Mouse (Mus musculus): ENCODE results near the gene Gm44579. TPM values are rescaled to one million over a fixed set of nuclear protein-coding genes. Genes with fewer than 3 reads are reported as not detected.
A peak's percentile ranks its signal among the peaks of the same experiment; 100 is the strongest.

Gm44579 gene
- polyA plus RNA-seq, 1 experiment from 2014 or later = not detected

DNA sequence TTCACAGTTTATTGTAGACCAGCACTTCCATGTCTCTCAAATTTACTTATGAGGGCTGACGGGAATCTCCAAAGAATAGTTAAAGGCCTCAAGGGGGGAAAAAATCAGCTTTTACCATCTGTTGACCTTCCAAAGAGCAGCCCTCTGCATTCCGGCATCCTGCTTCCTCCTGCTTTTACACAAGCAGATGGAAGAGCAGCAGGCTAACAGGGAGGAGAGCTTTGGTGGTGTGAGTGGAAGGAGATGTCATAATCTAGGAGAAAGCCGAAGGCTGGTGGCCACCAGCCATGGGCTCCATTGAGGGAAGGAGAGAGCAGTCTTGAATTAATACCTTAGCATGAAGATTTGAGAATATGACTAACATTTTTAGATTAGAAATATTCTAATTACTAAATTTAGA is 72.4 kb downstream of the Gm44579 start:
- H3K27ac ChIP-seq (replicated peaks) = no peak overlapping the region
- H3K4me2 ChIP-seq (replicated peaks) = no peak overlapping the region
- peaks cover 14% of the 10 kb centered on the region for H3K4me1 ChIP-seq
- 82% methylated on average over 3 of the region's 3 CpGs for WGBS
- no peak overlapping the region for H3K9ac ChIP-seq (replicated peaks)
- H3K9me3 ChIP-seq = no peaks in the 10 kb centered on the region
- no peak overlapping the region for H3K4me3 ChIP-seq
- ATAC-seq (replicated peaks) = no peak
- H3K27me3 ChIP-seq = no peaks in the 10 kb centered on the region
- no peaks in the 10 kb centered on the region for H3K36me3 ChIP-seq

DNA sequence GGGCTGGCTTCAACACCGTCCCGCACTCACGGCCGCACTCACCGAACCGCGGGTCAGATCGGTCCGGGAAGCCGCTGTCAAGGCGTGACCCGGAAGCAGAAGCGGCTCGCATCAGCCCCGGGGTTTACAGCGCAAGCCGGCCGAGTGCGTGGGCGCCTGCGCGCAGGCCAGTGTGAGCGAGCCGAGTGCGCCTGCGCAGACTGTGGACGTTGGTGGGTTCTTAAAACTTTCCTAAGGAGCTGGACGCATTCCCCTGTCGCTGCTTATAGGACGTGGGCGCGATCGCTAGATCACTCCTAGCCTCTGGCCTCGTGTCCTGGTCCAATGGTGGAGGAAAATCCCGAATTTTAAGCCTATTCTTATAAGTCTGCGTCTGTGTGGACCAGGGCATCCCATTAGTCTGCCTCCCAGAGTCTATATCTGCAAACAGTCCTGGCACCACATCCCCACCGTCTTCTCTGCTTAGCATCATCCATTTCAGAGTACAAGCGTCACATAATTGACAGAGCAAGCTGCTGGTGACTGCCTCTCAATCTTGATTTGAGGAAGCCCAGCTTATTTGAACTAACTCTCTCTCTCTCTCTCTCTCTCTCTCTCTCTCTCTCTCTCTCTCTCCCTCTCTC is 75.1 kb downstream of the Gm44579 start:
- under 1% methylated on average over 38 of the region's 38 CpGs for WGBS
- H3K4me3 ChIP-seq = peak overlapping the region; percentile 91
- peak overlapping the region; percentile 95 for H3K4me2 ChIP-seq (replicated peaks)
- peak overlapping the region; percentile 61; the same call in 1 of the 2 replicates for H3K27ac ChIP-seq (replicated peaks)
- peaks cover 14% of the 10 kb centered on the region for H3K4me1 ChIP-seq
- peak overlapping the region; percentile 90 for H3K9ac ChIP-seq (replicated peaks)
- H3K36me3 ChIP-seq = peaks cover 11% of the 10 kb centered on the region
- H3K27me3 ChIP-seq = no peaks in the 10 kb centered on the region
- peak; percentile 98 for ATAC-seq (replicated peaks)
- no peaks in the 10 kb centered on the region for H3K9me3 ChIP-seq

DNA sequence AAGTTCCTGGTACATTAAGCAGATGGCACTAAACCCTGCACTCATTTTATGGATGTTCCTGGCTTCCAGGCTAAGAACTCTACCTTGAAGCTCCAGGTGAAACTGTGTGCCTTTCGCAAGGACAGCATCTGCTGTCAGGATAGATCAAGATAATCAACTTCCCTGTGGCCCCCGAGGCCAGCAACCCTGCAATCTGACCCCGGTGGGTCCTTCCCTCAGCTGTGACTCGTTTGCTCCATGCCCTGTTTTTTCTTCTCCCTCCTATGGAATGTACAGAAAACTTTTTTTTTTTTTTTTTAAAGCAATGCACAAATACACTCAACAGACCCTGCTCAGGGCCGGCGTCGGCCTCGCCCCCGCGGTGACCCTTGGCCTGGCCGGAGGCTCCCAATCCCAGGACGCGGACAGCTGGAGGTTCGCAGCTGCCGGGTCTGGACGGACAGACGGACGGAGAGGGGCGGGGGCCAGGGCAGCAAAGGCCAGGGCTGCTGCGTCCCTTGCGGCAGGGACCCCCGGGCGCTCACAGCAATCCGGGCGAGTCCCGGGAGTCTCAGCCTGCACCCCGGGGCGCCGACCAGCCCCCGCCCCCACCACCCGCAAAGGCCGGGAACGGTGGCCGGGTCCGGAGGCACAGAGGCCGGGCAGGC is 75.8 kb downstream of the Gm44579 start:
- peak overlapping the region; percentile 61; the same call in 1 of the 2 replicates for H3K27ac ChIP-seq (replicated peaks)

GRCm38 (mm10) chr15:98142515-98142914 is 78.3 kb downstream of the Gm44579 start:
- no peak overlapping the region for H3K4me2 ChIP-seq (replicated peaks)
- 84% methylated on average over 10 of the region's 10 CpGs for WGBS
- H3K9me3 ChIP-seq = no peaks in the 10 kb centered on the region
- no peak overlapping the region for H3K4me3 ChIP-seq
- no peak overlapping the region for H3K9ac ChIP-seq (replicated peaks)
- H3K27ac ChIP-seq (replicated peaks) = no peak overlapping the region
- H3K4me1 ChIP-seq = peaks cover 14% of the 10 kb centered on the region
- no peak for ATAC-seq (replicated peaks)
- no peaks in the 10 kb centered on the region for H3K27me3 ChIP-seq
- H3K36me3 ChIP-seq = peaks cover 37% of the 10 kb centered on the region

More for the DNA sequence above, 75.8 kb downstream of the Gm44579 start:
- H3K4me1 ChIP-seq = peaks cover 14% of the 10 kb centered on the region
- peak overlapping the region; percentile 91 for H3K4me3 ChIP-seq
- no peaks in the 10 kb centered on the region for H3K27me3 ChIP-seq
- H3K36me3 ChIP-seq = peaks cover 18% of the 10 kb centered on the region
- ATAC-seq (replicated peaks) = no peak; the same call in 1 of the 2 replicates
- peak overlapping the region; percentile 90 for H3K9ac ChIP-seq (replicated peaks)
- H3K9me3 ChIP-seq = no peaks in the 10 kb centered on the region
- WGBS = under 1% methylated on average over 33 of the region's 36 CpGs
- H3K4me2 ChIP-seq (replicated peaks) = peak overlapping the region; percentile 95

- peaks cover 12% of the 10 kb centered on the region for H3K4me1 ChIP-seq
- no peaks in the 10 kb centered on the region for H3K27me3 ChIP-seq
- H3K4me3 ChIP-seq = no peak overlapping the region
- no peak overlapping the region for H3K9ac ChIP-seq (replicated peaks)
- WGBS = 93% methylated on average over 5 of the region's 5 CpGs
- no peak for ATAC-seq (replicated peaks)
- no peaks in the 10 kb centered on the region for H3K9me3 ChIP-seq
- no peak overlapping the region for H3K4me2 ChIP-seq (replicated peaks)
- H3K36me3 ChIP-seq = peaks cover 53% of the 10 kb centered on the region
- no peak overlapping the region for H3K27ac ChIP-seq (replicated peaks)
Measured at GRCm38 (mm10) chr15:98140809-98141208, 80.0 kb downstream of the Gm44579 start.

DNA sequence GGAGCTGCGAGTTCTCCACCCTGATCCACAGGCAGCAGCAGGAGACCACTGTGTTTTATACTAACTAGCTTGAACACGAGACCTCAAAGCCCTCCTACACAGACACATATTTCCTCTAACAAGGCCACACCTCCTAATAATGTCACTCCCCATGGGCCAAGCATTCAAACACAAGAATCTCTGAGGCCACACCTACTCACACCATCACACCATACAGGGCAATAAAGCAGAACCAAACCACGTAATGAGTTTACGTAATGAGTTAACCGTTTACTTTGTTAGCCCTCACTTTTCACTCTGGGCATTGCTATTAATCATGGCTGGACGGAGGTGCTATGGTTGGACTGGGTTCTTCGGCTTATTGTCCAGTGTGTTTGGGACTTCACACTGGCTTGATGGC is 81.0 kb downstream of the Gm44579 start:
- no peak for ATAC-seq (replicated peaks)
- peaks cover 8% of the 10 kb centered on the region for H3K4me1 ChIP-seq
- H3K27me3 ChIP-seq = no peaks in the 10 kb centered on the region
- H3K9ac ChIP-seq (replicated peaks) = no peak overlapping the region
- no peak overlapping the region for H3K4me2 ChIP-seq (replicated peaks)
- peaks cover 63% of the 10 kb centered on the region for H3K36me3 ChIP-seq
- WGBS = 83% methylated on average over 7 of the region's 7 CpGs
- no peak overlapping the region for H3K27ac ChIP-seq (replicated peaks)
- H3K4me3 ChIP-seq = no peak overlapping the region
- H3K9me3 ChIP-seq = no peaks in the 10 kb centered on the region

DNA sequence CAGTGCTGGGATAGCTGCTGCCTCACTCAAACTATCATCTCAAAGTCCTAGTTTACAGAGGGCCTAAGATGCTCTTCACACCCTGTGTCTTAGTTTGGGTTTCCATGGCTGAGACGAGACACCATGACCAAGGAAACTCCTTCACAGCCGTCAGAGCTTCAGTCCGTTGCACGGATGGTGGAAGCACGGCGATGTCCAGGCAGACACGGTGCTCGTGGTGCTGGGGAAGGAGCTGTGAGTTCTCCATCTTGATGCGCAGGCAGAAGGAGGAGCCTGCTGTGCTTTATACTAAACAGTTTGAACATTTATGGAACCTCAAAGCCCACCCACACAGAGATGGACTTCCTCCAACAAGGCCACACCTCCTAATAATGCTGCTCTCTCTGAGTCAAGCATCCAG is 83.9 kb downstream of the Gm44579 start:
- H3K27me3 ChIP-seq = no peaks in the 10 kb centered on the region

More for the DNA sequence above, 83.9 kb downstream of the Gm44579 start:
- no peaks in the 10 kb centered on the region for H3K4me1 ChIP-seq
- no peak for ATAC-seq (replicated peaks)
- 90% methylated on average over 9 of the region's 9 CpGs for WGBS
- peaks cover 87% of the 10 kb centered on the region for H3K36me3 ChIP-seq
- no peak overlapping the region for H3K9ac ChIP-seq (replicated peaks)
- H3K9me3 ChIP-seq = no peaks in the 10 kb centered on the region
- no peak overlapping the region for H3K4me2 ChIP-seq (replicated peaks)
- no peak overlapping the region for H3K27ac ChIP-seq (replicated peaks)
- no peak overlapping the region for H3K4me3 ChIP-seq

Other genes starting within 250 kb of the Gm44579 start
- 25.6 and 25.8 TPM in 2 replicates for gene Col2a1, start 216.3 kb downstream of the Gm44579 start, polyA plus RNA-seq (2015; fragmentation: Nextera tagmentation; extraction: Ambion mirVana)
- 84.2 and 84.4 TPM in 2 replicates for gene Pfkm, start 128.4 kb downstream of the Gm44579 start, polyA plus RNA-seq (2015; fragmentation: Nextera tagmentation; extraction: Ambion mirVana)
- 25.4 and 26.2 TPM in 2 replicates for gene Senp1, start 127.2 kb downstream of the Gm44579 start, polyA plus RNA-seq (2015; fragmentation: Nextera tagmentation; extraction: Ambion mirVana)
- gene Asb8, start 55.4 kb downstream of the Gm44579 start, polyA plus RNA-seq (2015; fragmentation: Nextera tagmentation; extraction: Ambion mirVana) = 45.0 and 45.1 TPM in 2 replicates
- 31.2 and 39.1 TPM in 2 replicates for gene Ccdc184, start 53.8 kb downstream of the Gm44579 start, polyA plus RNA-seq (2015; fragmentation: Nextera tagmentation; extraction: Ambion mirVana)
- gene Olfr288, start 25.4 kb downstream of the Gm44579 start, polyA plus RNA-seq (2015; fragmentation: Nextera tagmentation; extraction: Ambion mirVana) = not detected in 2 replicates
- not detected in 2 replicates for gene Olfr287, start 79 bp upstream of the Gm44579 start, polyA plus RNA-seq (2015; fragmentation: Nextera tagmentation; extraction: Ambion mirVana)
- not detected in 2 replicates for gene Olfr286, start 13.5 kb upstream of the Gm44579 start, polyA plus RNA-seq (2015; fragmentation: Nextera tagmentation; extraction: Ambion mirVana)
- not detected in 2 replicates for gene H1fnt, start 36.3 kb upstream of the Gm44579 start, polyA plus RNA-seq (2015; fragmentation: Nextera tagmentation; extraction: Ambion mirVana)
- 3.3 and 4.2 TPM in 2 replicates for gene Zfp641, start 75.2 kb upstream of the Gm44579 start, polyA plus RNA-seq (2015; fragmentation: Nextera tagmentation; extraction: Ambion mirVana)
- gene Olfr285, start 96.4 kb upstream of the Gm44579 start, polyA plus RNA-seq (2015; fragmentation: Nextera tagmentation; extraction: Ambion mirVana) = not detected in 2 replicates
- not detected in 2 replicates for gene Olfr284, start 120.0 kb upstream of the Gm44579 start, polyA plus RNA-seq (2015; fragmentation: Nextera tagmentation; extraction: Ambion mirVana)
- not detected in 2 replicates for gene Olfr283, start 160.0 kb upstream of the Gm44579 start, polyA plus RNA-seq (2015; fragmentation: Nextera tagmentation; extraction: Ambion mirVana)
- gene Olfr282, start 210.2 kb upstream of the Gm44579 start, polyA plus RNA-seq (2015; fragmentation: Nextera tagmentation; extraction: Ambion mirVana) = not detected in 2 replicates
- gene Olfr281, start 231.6 kb upstream of the Gm44579 start, polyA plus RNA-seq (2015; fragmentation: Nextera tagmentation; extraction: Ambion mirVana) = not detected in 2 replicates
- gene OR5BS1P, start 248.9 kb upstream of the Gm44579 start, polyA plus RNA-seq (2015; fragmentation: Nextera tagmentation; extraction: Ambion mirVana) = not detected in 2 replicates

Data from forebrain, embryonic 15.5 days (tissue).